Mouse (Mus musculus): ENCODE results near the gene Ankrd37. TPM values are rescaled to one million over a fixed set of nuclear protein-coding genes. Genes with fewer than 3 reads are reported as not detected.

The Ankrd37 gene
- total and polyA plus RNA-seq, 2 experiments from 2014 or later: 13.4 to 13.8 TPM

DNA sequence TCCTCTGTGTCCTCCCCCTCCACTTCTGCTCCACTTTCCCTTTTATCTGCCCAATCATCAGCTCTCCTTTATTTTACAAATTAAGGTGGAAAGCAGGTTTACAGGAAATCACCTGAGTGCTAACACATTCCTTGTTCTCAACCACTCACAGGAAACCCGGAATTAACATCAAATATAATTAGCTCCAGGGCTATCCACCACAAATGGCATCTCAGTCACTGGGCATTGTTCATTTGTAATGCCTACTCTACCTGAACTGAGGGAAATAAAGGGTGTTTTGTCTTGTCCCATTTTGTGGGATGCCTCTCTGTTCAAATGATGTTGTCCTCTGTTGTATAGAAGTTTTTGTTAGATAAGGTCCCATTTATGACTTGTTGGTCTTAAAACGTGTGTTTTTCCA, 54.9 kb downstream of the Ankrd37 start:
- Histone ChIP-seq H3K4me2 (ENCODE audit: low read depth, low read length, poor library complexity, severe bottlenecking) (no peak overlapping the region), H3K9me3 (ENCODE audit: low read length) (no peaks in the 10 kb centered on the region), H3K9ac (replicated peaks; ENCODE audit: low read length, poor library complexity, severe bottlenecking) (no peak overlapping the region), H3K27me3 (ENCODE audit: insufficient read depth, low read length) (no peaks in the 10 kb centered on the region), H3K4me3 (ENCODE audit: low read depth, low read length) (no peak overlapping the region), H3K4me1 (ENCODE audit: insufficient read depth, low read length) (no peaks in the 10 kb centered on the region), H3K27ac (ENCODE audit: low read depth, low read length) (no peak overlapping the region), H3K36me3 (ENCODE audit: insufficient read depth, low read length) (no peaks in the 10 kb centered on the region)
- ATAC-seq (ENCODE audit: low FRiP score) (no peak), DNase-seq (ENCODE audit: low spot score) (no peak)
- no peak for TF ChIP-seq CTCF (IDR thresholded peaks at IDR 0.05)
- WGBS: 61% methylated on average over 2 of the region's 2 CpGs

Other genes with a start within 250 kb of the Ankrd37 start
- 6.6 and 10.7 TPM in 2 replicates for gene Pdlim3, start 120.2 kb downstream of the Ankrd37 start, total RNA-seq (2014; rRNA removed)
- gene Pdlim3, start 120.2 kb downstream of the Ankrd37 start, polyA plus RNA-seq (2015; fragmentation: Nextera tagmentation; extraction: Ambion mirVana): 9.8 and 11.3 TPM in 2 replicates
- 0.16 TPM in 1 of 2 replicates, not detected in the other for gene Ccdc110, start 71.1 kb downstream of the Ankrd37 start, total RNA-seq (2014; rRNA removed)
- 0.07 and 0.10 TPM in 2 replicates for gene Ccdc110, start 71.1 kb downstream of the Ankrd37 start, polyA plus RNA-seq (2015; fragmentation: Nextera tagmentation; extraction: Ambion mirVana)
- 1.9 and 3.4 TPM in 2 replicates for gene 1700029J07Rik, start 30.5 kb downstream of the Ankrd37 start, total RNA-seq (2014; rRNA removed)
- 3.9 and 5.1 TPM in 2 replicates for gene 1700029J07Rik, start 30.5 kb downstream of the Ankrd37 start, polyA plus RNA-seq (2015; fragmentation: Nextera tagmentation; extraction: Ambion mirVana)
- 26.9 and 44.6 TPM in 2 replicates for gene Ufsp2, start 30.2 kb downstream of the Ankrd37 start, total RNA-seq (2014; rRNA removed)
- gene Ufsp2, start 30.2 kb downstream of the Ankrd37 start, polyA plus RNA-seq (2015; fragmentation: Nextera tagmentation; extraction: Ambion mirVana): 51.9 and 56.9 TPM in 2 replicates
- 0.27 and 1.0 TPM in 2 replicates for gene Lrp2bp, start 6.4 kb downstream of the Ankrd37 start, total RNA-seq (2014; rRNA removed)
- 0.17 and 0.35 TPM in 2 replicates for gene Lrp2bp, start 6.4 kb downstream of the Ankrd37 start, polyA plus RNA-seq (2015; fragmentation: Nextera tagmentation; extraction: Ambion mirVana)
- gene Cfap97, start 146.1 kb upstream of the Ankrd37 start, total RNA-seq (2014; rRNA removed): 17.7 and 20.8 TPM in 2 replicates
- gene Cfap97, start 146.1 kb upstream of the Ankrd37 start, polyA plus RNA-seq (2015; fragmentation: Nextera tagmentation; extraction: Ambion mirVana): 27.6 and 32.1 TPM in 2 replicates
- gene Snx25, start 146.5 kb upstream of the Ankrd37 start, total RNA-seq (2014; rRNA removed): 42.9 and 50.3 TPM in 2 replicates
- gene Snx25, start 146.5 kb upstream of the Ankrd37 start, polyA plus RNA-seq (2015; fragmentation: Nextera tagmentation; extraction: Ambion mirVana): 8.7 and 10.5 TPM in 2 replicates
- gene Slc25a4, start 205.6 kb upstream of the Ankrd37 start, total RNA-seq (2014; rRNA removed): 1,005 and 1,051 TPM in 2 replicates
- gene Slc25a4, start 205.6 kb upstream of the Ankrd37 start, polyA plus RNA-seq (2015; fragmentation: Nextera tagmentation; extraction: Ambion mirVana): 1,140 and 1,170 TPM in 2 replicates